ENCODE assay signal across 8 mouse cellular contexts in the genomic region with DNA sequence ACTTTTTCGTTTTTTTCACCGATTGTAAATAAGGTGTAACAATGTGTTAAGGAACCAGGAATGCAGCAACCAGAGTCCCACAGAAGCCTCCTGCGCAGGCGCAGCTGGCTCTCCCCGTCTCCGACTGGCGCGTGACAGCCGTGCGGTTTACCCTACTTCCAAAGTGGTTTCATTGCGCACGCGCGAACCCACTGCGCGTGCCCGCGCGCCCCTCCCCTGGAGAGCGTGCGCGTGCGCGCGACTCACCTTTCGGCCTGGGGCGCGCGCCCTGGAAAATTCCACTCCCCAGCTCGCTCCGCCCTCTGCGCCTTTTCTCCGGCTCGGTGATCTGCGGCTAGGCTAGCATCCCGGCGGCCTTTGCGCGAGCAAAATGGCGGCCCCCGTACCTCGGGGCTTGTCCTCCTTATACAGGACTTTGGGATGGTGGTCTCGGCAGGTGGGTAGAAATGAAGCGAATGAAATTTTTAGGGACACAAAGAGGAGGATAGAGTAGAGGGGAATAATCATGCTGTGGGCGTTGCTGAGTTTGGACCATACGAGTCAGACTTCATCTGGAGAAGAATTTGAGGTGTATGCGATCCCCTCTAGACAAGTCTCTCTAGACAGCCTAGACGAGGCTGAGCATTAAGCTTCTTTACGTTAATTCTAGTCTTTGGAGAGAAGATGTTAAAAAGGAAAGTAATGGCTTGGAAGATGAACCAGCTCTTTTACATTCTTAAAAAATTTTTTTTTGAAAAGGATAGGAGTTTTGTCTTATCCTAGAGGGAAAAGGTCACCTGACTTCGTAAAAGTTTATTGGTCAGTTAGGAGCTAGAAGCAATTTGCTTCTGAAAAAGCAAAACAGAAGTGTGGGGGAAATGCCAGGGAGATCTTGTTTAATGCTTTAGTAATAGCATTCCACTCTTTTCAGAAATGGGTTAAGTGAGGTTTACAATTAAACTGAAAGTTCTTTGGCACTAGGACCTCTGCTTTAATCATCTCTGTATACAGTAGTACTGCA. TPM values are rescaled to one million over a fixed set of nuclear protein-coding genes. Genes with fewer than 3 reads are reported as not detected.
DNase-seq lines count a peak whose midpoint lies in the region; ATAC-seq and TF ChIP-seq lines count a peak whose summit lies in the region.

A gene (plus strand): TSS at position 213 of the 1,000 bp plus-strand sequence.

- no peaks in the 10 kb centered on the region for H3K9me3 ChIP-seq in embryonic facial prominence, embryonic 13.5 days
- no peaks in the 10 kb centered on the region for H3K9me3 ChIP-seq in limb, embryonic 13.5 days
- H3K9me3 ChIP-seq in midbrain, embryonic 16.5 days (replicated peaks; ENCODE audit: control insufficient read depth, low read length, poor library complexity, severe bottlenecking): no peaks in the 10 kb centered on the region

- DNase-seq in 3134 (ENCODE audit: extremely low read depth, insufficient read length, low spot score): peak; percentile 97
- peak; percentile 99 for DNase-seq in adrenal gland, postnatal 36 days
- DNase-seq in heart, adult 2 months: peak; percentile 99 to 100
- DNase-seq in kidney, adult 8-10 months: peak; percentile 99
- DNase-seq in spleen, postnatal 10 days (ENCODE audit: low spot score in 2 of 2): peak; percentile 95 to 99

- H3K4me3 ChIP-seq in embryonic facial prominence, embryonic 13.5 days: peak within 1 kb of the TSS; percentile 58
- H3K4me3 ChIP-seq in heart, adult 2 months: peak within 1 kb of the TSS; percentile 71
- peak within 1 kb of the TSS; percentile 59 for H3K4me3 ChIP-seq in limb, embryonic 13.5 days
- peak within 1 kb of the TSS; percentile 50 for H3K4me3 ChIP-seq in midbrain, embryonic 16.5 days (ENCODE audit: low read depth, low read length)

- TF ChIP-seq POLR2A in heart, adult 2 months (IDR thresholded peaks at IDR 0.05; ENCODE audit: insufficient read depth, low read depth, low read length): peak; percentile 83

- intact Hi-C loops in heart, adult 2 months (cut with DNase I): loop anchor here (1.0 kb wide), 1 partner anchor 35 kb away; no protein-coding TSS in a partner anchor

- peak within 1 kb of the TSS; percentile 74 for H3K9ac ChIP-seq in embryonic facial prominence, embryonic 13.5 days
- H3K9ac ChIP-seq in heart, adult 2 months (ENCODE audit: low read depth, low read length): peak within 1 kb of the TSS; percentile 62
- peak within 1 kb of the TSS; percentile 70 for H3K9ac ChIP-seq in limb, embryonic 13.5 days
- H3K9ac ChIP-seq in midbrain, embryonic 16.5 days (ENCODE audit: low read depth, low read length): peak within 1 kb of the TSS; percentile 62

- TF ChIP-seq CTCF in heart, adult 2 months (IDR thresholded peaks at IDR 0.05): peak; percentile 3; the same call in 1 of the 2 replicates

- H3K4me2 ChIP-seq in embryonic facial prominence, embryonic 13.5 days: peak within 1 kb of the TSS; percentile 61
- H3K4me2 ChIP-seq in limb, embryonic 13.5 days (replicated peaks): peak within 1 kb of the TSS; percentile 65
- H3K4me2 ChIP-seq in midbrain, embryonic 16.5 days (ENCODE audit: low read length): peak within 1 kb of the TSS; percentile 63

- H3K4me1 ChIP-seq in embryonic facial prominence, embryonic 13.5 days: peaks cover 14% of the 10 kb centered on the region
- no peaks in the 10 kb centered on the region; the same call in 1 of the 2 replicates for H3K4me1 ChIP-seq in heart, adult 2 months (ENCODE audit: control insufficient read depth, insufficient read depth, low read length)
- peaks cover 17% of the 10 kb centered on the region for H3K4me1 ChIP-seq in limb, embryonic 13.5 days
- H3K4me1 ChIP-seq in midbrain, embryonic 16.5 days (ENCODE audit: control insufficient read depth, insufficient read depth, low read length): peaks cover 9% of the 10 kb centered on the region

- no peaks in the 10 kb centered on the region for H3K27me3 ChIP-seq in embryonic facial prominence, embryonic 13.5 days
- H3K27me3 ChIP-seq in heart, adult 2 months (ENCODE audit: control insufficient read depth, insufficient read depth, low read length): no peaks in the 10 kb centered on the region
- no peaks in the 10 kb centered on the region for H3K27me3 ChIP-seq in limb, embryonic 13.5 days
- H3K27me3 ChIP-seq in midbrain, embryonic 16.5 days (ENCODE audit: control insufficient read depth, insufficient read depth, low read depth, low read length): no peaks in the 10 kb centered on the region

- peaks cover 6% of the 10 kb centered on the region; the same call in 1 of the 2 replicates for H3K36me3 ChIP-seq in embryonic facial prominence, embryonic 13.5 days
- H3K36me3 ChIP-seq in heart, adult 2 months (ENCODE audit: control insufficient read depth, insufficient read depth, low read length): no peaks in the 10 kb centered on the region; the same call in 1 of the 2 replicates
- H3K36me3 ChIP-seq in limb, embryonic 13.5 days: peaks cover 17% of the 10 kb centered on the region
- H3K36me3 ChIP-seq in midbrain, embryonic 16.5 days (ENCODE audit: control insufficient read depth, insufficient read depth, low read length): no peaks in the 10 kb centered on the region

- no peaks in the 10 kb centered on the region for H3K79me2 ChIP-seq in heart, adult 2 months (replicated peaks; ENCODE audit: control insufficient read depth, insufficient read depth, low read length)

- ATAC-seq in embryonic facial prominence, embryonic 13.5 days (ENCODE audit: insufficient number of reproducible peaks, insufficient read depth, low FRiP score, low TSS enrichment, low read depth): peak; percentile 91
- peak; percentile 95 for ATAC-seq in limb, embryonic 13.5 days (ENCODE audit: low FRiP score, low read depth)
- ATAC-seq in midbrain, embryonic 16.5 days: peak; percentile 95

- TF ChIP-seq EP300 in heart, adult 2 months (IDR thresholded peaks at IDR 0.05; ENCODE audit: insufficient read depth, low read depth, low read length): 0 out of 2 replicates have a peak, but pooled peaks have one; percentile 19

- peak within 1 kb of the TSS; percentile 73 for H3K27ac ChIP-seq in embryonic facial prominence, embryonic 13.5 days
- H3K27ac ChIP-seq in heart, adult 2 months: peak within 1 kb of the TSS; percentile 84
- H3K27ac ChIP-seq in limb, embryonic 13.5 days: peak within 1 kb of the TSS; percentile 58
- peak within 1 kb of the TSS; percentile 81 for H3K27ac ChIP-seq in midbrain, embryonic 16.5 days (ENCODE audit: low read length)

- WGBS in embryonic facial prominence, embryonic 13.5 days: under 1% methylated on average over 50 of the region's 50 CpGs
- under 1% methylated on average over 50 of the region's 50 CpGs for WGBS in heart, adult 2 months
- under 1% methylated on average over 50 of the region's 50 CpGs for WGBS in limb, embryonic 13.5 days
- under 1% methylated on average over 47 of the region's 50 CpGs for WGBS in midbrain, embryonic 16.5 days

RNA-seq across cellular contexts. Expression of the gene that starts here (rescaled TPM):
- total RNA-seq in adrenal gland, postnatal 36 days (2021): 10 to 100 TPM; 31.5 to 32.3 TPM
- 46.6 and 50.1 TPM in 2 replicates for polyA plus RNA-seq in embryonic facial prominence, embryonic 13.5 days (2015; fragmentation: Nextera tagmentation; extraction: Ambion mirVana)
- total RNA-seq in heart, adult 2 months (2021): 10 to 100 TPM; 48.9 to 62.5 TPM
- 33.7 and 51.4 TPM in 2 replicates for polyA plus RNA-seq in heart, adult 2 months (2012; rRNA removed)
- polyA plus RNA-seq in limb, embryonic 13.5 days (2015; fragmentation: Nextera tagmentation; extraction: Ambion mirVana): 42.5 and 45.8 TPM in 2 replicates
- 38.2 and 41.6 TPM in 2 replicates for polyA plus RNA-seq in midbrain, embryonic 16.5 days (2015; fragmentation: Nextera tagmentation; extraction: Ambion mirVana)

Comparison
In these comparisons a context has a peak if more than half of its experiments do, and no peak if none do; other contexts are left out.
1. Peak in every context shown above with its lines: DNase-seq, ATAC-seq, H3K4me3 ChIP-seq and H3K27ac ChIP-seq.